Mouse (Mus musculus): ENCODE results near the gene Snai1.

- no peak for TF ChIP-seq CTCF (conservative IDR thresholded peaks at IDR 0.05; ENCODE audit: low read length)
- no peak for TF ChIP-seq NANOG (IDR thresholded peaks at IDR 0.05; ENCODE audit: borderline replicate concordance, low read length)
- no peak for TF ChIP-seq POU5F1 (IDR thresholded peaks at IDR 0.05; ENCODE audit: borderline replicate concordance, low read length)
These were observed 7.5 kb upstream of the Snai1 start for GRCm38 (mm10) chr2:167530536-167530935.

All from E14TG2a.4 (cell line).